Mouse (Mus musculus) cerebellum, adult 2 months (tissue): Measurements from ENCODE around the gene Gm44503. TPM values are rescaled to one million over a fixed set of nuclear protein-coding genes. Genes with fewer than 3 reads are reported as not detected.
A peak's percentile ranks its signal among the peaks of the same experiment; 100 is the strongest.

Experiments
- DNase-seq, 2 experiments: peaks; one replicate each; pipeline ENCODE4 v3.0.0; 2021
- H3K27ac ChIP-seq: fragments of 200-500 bp; 2 replicates; pipeline ENCODE4 v1.5.1; 2012; ENCODE audit warnings: low read length, control low read depth, inconsistent platforms; ENCODE audit not compliant: insufficient read depth
- H3K27me3 ChIP-seq: fragments of 200-500 bp; 2 replicates; pipeline ENCODE4 v1.6.1; 2012; ENCODE audit warnings: inconsistent platforms, mild to moderate bottlenecking, low read length, moderate library complexity; ENCODE audit not compliant: control insufficient read depth, insufficient read depth
- H3K4me1 ChIP-seq: fragments of 200-500 bp; 2 replicates; pipeline ENCODE4 v1.6.1; 2011; ENCODE audit warnings: low read length; ENCODE audit not compliant: control insufficient read depth, insufficient read depth
- H3K4me3 ChIP-seq: fragments of 200-500 bp; replicated peaks from 2 replicates; pipeline ENCODE3; 2011; ENCODE audit warnings: mild to moderate bottlenecking, low read depth, low read length, control low read depth; ENCODE audit not compliant: insufficient read depth
- CTCF ChIP-seq: fragments of 200-500 bp; IDR thresholded peaks from 2 replicates; pipeline ENCODE4 v1.5.1; 2011; ENCODE audit warnings: low read depth, mild to moderate bottlenecking, control low read depth, low read length, moderate library complexity, borderline replicate concordance; ENCODE audit not compliant: insufficient read depth
- POLR2A ChIP-seq: fragments of 200-500 bp; IDR thresholded peaks from 2 replicates; pipeline ENCODE4 v1.6.1; 2011; ENCODE audit warnings: low read length, control low read depth, borderline replicate concordance; ENCODE audit not compliant: insufficient read depth
- WGBS: fragments of 180-500 bp; shearing (Covaris S2); methylation state at CpG from one replicate; pipeline ENCODE4 v1.1.7; 2018; 5-methylcytosine and 5-hydroxymethylcytosine counted together
- polyA plus RNA-seq: library from polyadenylated mRNA; depleted of rRNA; stranded (reverse); fragments of >200 nt; gene quantifications from 2 replicates; pipeline ENCODE4 v1.2.3, GENCODE M21; 2012

The Gm44503 gene
- polyA plus RNA-seq, 1 experiment: 0.07 TPM

DNA sequence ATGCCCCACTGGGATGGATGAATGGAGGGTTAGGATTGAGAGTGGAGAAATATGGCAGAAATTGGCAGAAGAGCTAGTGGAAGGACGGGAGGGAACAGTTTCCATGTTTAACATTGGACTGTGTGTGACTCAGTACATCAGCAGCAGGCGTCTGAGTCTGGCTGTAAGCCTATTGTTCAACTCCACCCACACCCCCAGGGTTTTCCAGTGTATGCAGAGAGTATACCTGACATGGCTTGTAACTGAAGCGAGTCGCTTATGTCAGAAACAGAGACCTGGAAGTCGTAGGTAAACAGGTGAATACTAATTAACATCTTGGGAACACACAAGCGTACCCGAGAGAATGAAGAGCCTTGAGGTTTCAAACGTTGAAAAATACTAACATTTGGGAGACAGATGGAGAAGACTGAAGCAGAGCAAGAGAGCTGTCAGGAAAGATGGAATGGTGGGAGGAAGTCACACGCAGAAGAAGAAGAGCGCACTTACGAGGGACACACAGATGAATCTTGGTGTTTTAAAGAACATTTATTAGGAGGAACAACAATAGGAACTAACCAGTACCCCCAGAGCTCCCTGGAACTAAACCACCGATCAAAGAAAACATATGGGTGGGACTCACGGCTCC is 27.4 kb upstream of the Gm44503 start:
- Histone ChIP-seq H3K4me3 (no peak overlapping the region), H3K27ac (no peak overlapping the region), H3K4me1 (peaks cover 5% of the 10 kb centered on the region), H3K27me3 (no peaks in the 10 kb centered on the region)
- DNase-seq: no peak
- TF ChIP-seq POLR2A: no peak
- TF ChIP-seq CTCF: no peak
- WGBS: 66% methylated on average over 13 of the region's 13 CpGs

DNA sequence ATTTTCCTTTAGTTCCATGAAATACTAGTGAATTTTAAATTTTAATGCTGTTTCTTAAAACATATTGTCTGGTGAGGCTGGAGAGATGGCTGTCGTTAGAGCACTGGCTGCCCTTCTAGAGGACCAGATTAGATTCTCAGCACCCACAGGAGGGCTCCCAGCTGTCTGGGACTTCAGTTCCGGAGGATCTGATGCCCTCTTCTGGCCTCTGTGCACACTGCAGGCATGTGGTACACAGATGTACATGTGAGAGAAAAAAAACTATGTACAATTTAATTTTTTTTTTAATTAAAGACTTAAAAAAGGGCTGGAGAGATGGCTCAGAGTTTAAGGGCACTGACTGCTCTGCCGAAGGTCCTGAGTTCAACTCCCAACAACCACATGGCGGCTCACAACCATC is 23.3 kb upstream of the Gm44503 start:
- 93% methylated on average over 4 of the region's 4 CpGs for WGBS
- TF ChIP-seq CTCF (no peak), POLR2A (no peak)

DNA sequence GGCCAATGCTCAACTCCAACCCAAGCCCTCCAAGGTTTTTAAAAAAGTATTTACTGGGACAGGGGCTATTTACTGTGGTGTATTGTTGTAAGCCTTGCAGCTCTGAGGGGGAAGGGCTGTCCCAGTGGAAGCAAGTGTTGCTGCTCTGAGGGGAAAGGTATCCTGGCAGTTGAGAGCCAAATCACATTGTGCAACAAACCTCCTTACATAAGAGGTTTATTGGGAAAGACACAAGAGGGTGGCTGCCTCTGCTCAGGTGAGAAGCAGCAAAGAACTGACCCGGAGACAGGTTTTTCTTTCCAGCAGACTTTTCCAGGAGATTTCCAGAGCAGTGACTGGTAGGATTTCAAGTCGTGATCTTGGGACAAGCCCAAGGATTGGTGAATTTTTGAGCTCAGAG is 22.4 kb upstream of the Gm44503 start:
- 73% methylated on average over 2 of the region's 2 CpGs for WGBS
- Histone ChIP-seq H3K27me3 (no peaks in the 10 kb centered on the region), H3K4me3 (no peak overlapping the region)

More for the DNA sequence above, 23.3 kb upstream of the Gm44503 start:
- Histone ChIP-seq H3K4me3 (no peak overlapping the region), H3K4me1 (no peaks in the 10 kb centered on the region), H3K27me3 (no peaks in the 10 kb centered on the region), H3K27ac (no peak overlapping the region)
- DNase-seq: no peak

DNA sequence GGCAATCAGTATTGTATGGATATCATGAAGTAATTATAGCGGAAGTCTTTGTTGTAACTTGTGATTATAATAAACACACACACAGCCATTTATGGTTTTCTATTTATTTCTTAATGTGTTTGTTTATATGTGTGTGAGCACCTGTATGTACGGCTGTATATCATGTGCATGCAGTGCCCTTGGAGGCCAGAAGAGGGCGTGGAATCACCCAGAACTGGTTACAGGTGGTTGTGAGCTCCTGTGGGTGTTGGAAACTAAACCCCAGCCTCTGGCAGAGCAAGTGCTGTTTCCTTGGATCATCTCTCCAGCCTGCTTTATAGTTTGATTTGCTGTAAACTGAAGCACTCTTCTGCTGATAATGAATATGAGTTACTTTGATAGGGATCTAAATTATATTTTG is 15.2 kb upstream of the Gm44503 start:
- Histone ChIP-seq H3K27me3 (no peaks in the 10 kb centered on the region), H3K4me3 (no peak overlapping the region), H3K4me1 (no peaks in the 10 kb centered on the region), H3K27ac (no peak overlapping the region)
- no peak for DNase-seq
- 65% methylated on average over 3 of the region's 3 CpGs for WGBS
- TF ChIP-seq CTCF (0 out of 2 replicates have a peak, but pooled peaks have one; percentile 4), POLR2A (no peak)

More for the DNA sequence above, 22.4 kb upstream of the Gm44503 start:
- TF ChIP-seq CTCF: no peak
- TF ChIP-seq POLR2A: no peak
- Histone ChIP-seq H3K27ac (no peak overlapping the region), H3K4me1 (no peaks in the 10 kb centered on the region)
- DNase-seq: no peak

DNA sequence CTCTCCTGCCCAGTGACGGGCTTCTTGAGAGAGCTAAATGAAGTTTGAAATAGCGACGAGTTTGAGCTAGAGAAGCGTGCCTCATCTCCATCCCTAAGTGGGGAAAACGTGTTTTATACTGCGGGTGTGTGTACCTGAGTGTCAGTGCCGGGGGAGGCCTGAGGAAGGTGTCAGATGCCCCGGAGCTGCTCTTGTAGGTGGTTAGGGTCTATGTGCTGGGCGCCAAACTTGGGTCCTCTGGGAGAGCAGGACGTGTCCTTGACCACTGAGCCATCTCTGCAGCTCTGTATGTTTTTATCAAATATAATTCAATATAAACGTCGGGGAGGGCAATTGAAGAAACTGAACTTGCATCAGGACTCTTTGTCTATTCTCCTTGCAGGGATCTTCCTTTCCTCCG is 14.4 kb upstream of the Gm44503 start:
- no peak overlapping the region for H3K27ac ChIP-seq
- TF ChIP-seq CTCF (no peak), POLR2A (no peak)
- WGBS: 93% methylated on average over 13 of the region's 13 CpGs

DNA sequence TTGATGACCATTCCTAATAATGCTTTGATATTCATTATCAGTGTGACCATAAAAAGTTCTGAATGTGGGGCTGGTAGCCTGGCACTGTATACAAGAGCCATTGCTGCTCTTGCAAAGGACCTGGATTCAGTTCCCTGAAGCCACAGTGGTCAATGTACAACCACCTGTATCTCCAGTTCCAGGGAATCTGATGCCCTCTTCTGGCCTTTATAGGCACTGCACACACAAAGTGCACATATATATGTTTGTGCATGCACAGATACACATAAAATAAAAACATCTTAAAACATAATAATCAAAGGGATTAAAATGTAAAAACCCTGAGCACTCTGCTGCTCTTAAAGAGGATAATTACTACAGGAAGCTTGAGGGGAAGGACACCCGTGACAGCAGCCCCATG is 11.6 kb upstream of the Gm44503 start:
- Histone ChIP-seq H3K4me1 (no peaks in the 10 kb centered on the region), H3K4me3 (no peak overlapping the region), H3K27ac (no peak overlapping the region), H3K27me3 (no peaks in the 10 kb centered on the region)
- 100% methylated on average over 1 of the region's 1 CpGs for WGBS
- no peak for DNase-seq
- no peak for TF ChIP-seq POLR2A
- TF ChIP-seq CTCF: no peak

More for the DNA sequence above, 14.4 kb upstream of the Gm44503 start:
- Histone ChIP-seq H3K27me3 (no peaks in the 10 kb centered on the region), H3K4me3 (no peak overlapping the region), H3K4me1 (no peaks in the 10 kb centered on the region)
- DNase-seq: no peak

DNA sequence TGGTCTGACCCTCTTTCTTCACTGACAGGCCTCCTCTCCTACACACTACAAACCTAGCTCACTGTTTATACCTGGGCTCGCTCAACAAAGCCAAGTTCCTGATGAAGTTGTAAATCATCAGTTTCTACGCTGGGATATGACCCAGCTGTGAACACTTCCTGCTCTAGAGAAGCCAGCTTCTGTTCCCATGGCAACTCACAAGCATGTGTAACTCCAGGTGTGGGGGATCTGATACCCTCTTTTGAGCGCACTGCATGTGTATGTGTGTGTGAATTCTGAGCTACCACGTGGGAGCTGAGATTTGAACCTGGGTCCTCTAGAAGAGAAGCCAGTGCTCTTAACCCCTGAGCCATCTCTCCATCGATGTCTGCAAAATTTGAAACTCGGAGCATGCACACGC is 9.1 kb upstream of the Gm44503 start:
- Histone ChIP-seq H3K27me3 (no peaks in the 10 kb centered on the region), H3K4me1 (no peaks in the 10 kb centered on the region), H3K4me3 (no peak overlapping the region), H3K27ac (no peak overlapping the region)
- WGBS: 82% methylated on average over 7 of the region's 7 CpGs
- TF ChIP-seq POLR2A: no peak
- no peak for TF ChIP-seq CTCF
- no peak for DNase-seq

DNA sequence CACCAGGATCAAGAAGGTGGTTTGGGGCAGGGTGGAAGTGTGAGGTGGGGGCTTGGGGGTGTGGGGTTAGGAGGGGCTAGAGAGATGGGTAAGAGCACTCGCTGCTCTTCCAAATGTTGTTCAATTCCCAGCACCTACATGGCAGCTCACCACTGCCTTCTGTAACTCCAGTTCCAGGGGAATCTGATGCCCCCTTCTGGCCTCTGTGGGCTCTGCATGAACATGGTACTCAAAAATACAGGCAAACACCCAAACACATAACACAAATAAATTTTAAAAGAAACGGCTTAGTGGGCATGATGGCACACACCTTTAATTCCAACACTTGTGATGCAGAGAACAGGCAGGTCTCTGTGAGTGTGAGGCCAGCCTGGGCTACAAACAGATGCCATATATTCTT is 3.9 kb upstream of the Gm44503 start:
- H3K4me1 ChIP-seq: no peaks in the 10 kb centered on the region
- TF ChIP-seq CTCF (peak; percentile 30; the same call in 1 of the 2 replicates), POLR2A (no peak)
- no peaks in the 10 kb centered on the region for H3K27me3 ChIP-seq
- DNase-seq: no peak
- no peak overlapping the region for H3K27ac ChIP-seq
- 50% methylated on average over 2 of the region's 2 CpGs for WGBS
- no peak overlapping the region for H3K4me3 ChIP-seq
